Mouse (Mus musculus) testis, adult 2 months (tissue): Measurements from ENCODE around the gene Mcf2l.

Experiments
- CTCF ChIP-seq: fragments of 200-500 bp; IDR thresholded peaks from 2 replicates; pipeline ENCODE4 v1.5.1; 2012; ENCODE audit warnings: low read depth, mild to moderate bottlenecking, inconsistent platforms, low read length, moderate library complexity; ENCODE audit not compliant: control insufficient read depth, insufficient read depth, insufficient replicate concordance
- POLR2A ChIP-seq: fragments of 200-500 bp; IDR thresholded peaks from 2 replicates; pipeline ENCODE4 v1.6.1; 2012; ENCODE audit warnings: low read depth, mild to moderate bottlenecking, inconsistent platforms, low read length, moderate library complexity; ENCODE audit not compliant: control insufficient read depth

- TF ChIP-seq POLR2A (no peak), CTCF (0 out of 2 replicates have a peak, but pooled peaks have one; percentile 5)
Observed at GRCm38 (mm10) chr8:13036346-13036812, 162.8 kb downstream of the Mcf2l start.
